Mouse (Mus musculus) heart, postnatal 0 days (tissue): Measurements from ENCODE around the gene Olfr516. TPM values are rescaled to one million over a fixed set of nuclear protein-coding genes. Genes with fewer than 3 reads are reported as not detected.
"Not testable (repeated sequence)": the region's sequence is repeated elsewhere in the genome, so short reads cannot be mapped to it uniquely, and the experiment has no call there.

Experiments used
- ATAC-seq: fragments of 200-750 bp; cut with Nextera tagmentation; 2 replicates; pipeline ENCODE4 v1.8.0; 2017; ENCODE audit warnings: low read depth, moderate number of reproducible peaks, moderate library complexity; ENCODE audit not compliant: insufficient read depth
- DNase-seq: peaks from one replicate; pipeline ENCODE4 v3.0.0-alpha.2; 2016; ENCODE audit warnings: low spot score
- H3K27ac ChIP-seq: fragments of 300-500 bp; sonication (generic); 2 replicates; pipeline ENCODE4 v1.5.1; 2014; ENCODE audit warnings: low read depth, mild to moderate bottlenecking
- H3K27me3 ChIP-seq: fragments of 300-500 bp; sonication (generic); 2 replicates; pipeline ENCODE4 v1.6.1; 2014; ENCODE audit warnings: low read length, mixed read lengths; ENCODE audit not compliant: control insufficient read depth, insufficient read depth
- H3K36me3 ChIP-seq: fragments of 300-500 bp; sonication (generic); replicated peaks from 2 replicates; pipeline ENCODE4 v1.6.1; 2014; ENCODE audit warnings: low read length, mixed read lengths; ENCODE audit not compliant: control insufficient read depth, insufficient read depth
- H3K4me1 ChIP-seq: fragments of 300-500 bp; sonication (generic); 2 replicates; pipeline ENCODE4 v1.6.1; 2014; ENCODE audit warnings: antibody characterized with exemption; ENCODE audit not compliant: control insufficient read depth, insufficient read depth
- H3K4me2 ChIP-seq: fragments of 300-500 bp; sonication (generic); 2 replicates; pipeline ENCODE4 v1.6.1; 2014; ENCODE audit warnings: low read depth, mild to moderate bottlenecking, low read length, moderate library complexity
- H3K4me3 ChIP-seq: fragments of 300-500 bp; sonication (generic); 2 replicates; pipeline ENCODE4 v1.5.1; 2014; ENCODE audit warnings: low read depth, low read length
- H3K9ac ChIP-seq: fragments of 300-500 bp; sonication (generic); replicated peaks from 2 replicates; pipeline ENCODE4 v1.6.1; 2014; ENCODE audit warnings: low read depth, low read length, mixed read lengths
- H3K9me3 ChIP-seq: fragments of 300-500 bp; sonication (generic); replicated peaks from 2 replicates; pipeline ENCODE4 v1.6.1; 2016; ENCODE audit warnings: low read length; ENCODE audit not compliant: control insufficient read depth
- CTCF ChIP-seq: IDR thresholded peaks from 2 replicates; pipeline ENCODE4 v1.5.1; 2016; ENCODE audit warnings: antibody characterized with exemption, control low read depth, low read depth
- EP300 ChIP-seq: IDR thresholded peaks from 2 replicates; pipeline ENCODE4 v1.6.1; 2016; ENCODE audit warnings: antibody characterized with exemption, low read depth
- WGBS: fragments of 180-500 bp; shearing (Covaris S2); extraction: QIAGEN DNeasy Blood & Tissue Kit; methylation state at CpG from one replicate; pipeline ENCODE4 v1.1.7; 2014; 5-methylcytosine and 5-hydroxymethylcytosine counted together
- polyA plus RNA-seq: library from polyadenylated mRNA; unstranded; fragments of >200 nt; fragmentation: Nextera tagmentation; extraction: Ambion mirVana; gene quantifications from 2 replicates; pipeline ENCODE4 v1.2.1, GENCODE M21; 2015
- total RNA-seq: library from RNA; depleted of rRNA; stranded (reverse); fragments of >200 nt; gene quantifications from 2 replicates; pipeline ENCODE4 v1.2.3, GENCODE M21; 2014; ENCODE audit warnings: low replicate concordance; rRNA removed

Olfr516 gene
- total RNA-seq (not detected in 2 replicates), polyA plus RNA-seq (not detected in 2 replicates)

DNA sequence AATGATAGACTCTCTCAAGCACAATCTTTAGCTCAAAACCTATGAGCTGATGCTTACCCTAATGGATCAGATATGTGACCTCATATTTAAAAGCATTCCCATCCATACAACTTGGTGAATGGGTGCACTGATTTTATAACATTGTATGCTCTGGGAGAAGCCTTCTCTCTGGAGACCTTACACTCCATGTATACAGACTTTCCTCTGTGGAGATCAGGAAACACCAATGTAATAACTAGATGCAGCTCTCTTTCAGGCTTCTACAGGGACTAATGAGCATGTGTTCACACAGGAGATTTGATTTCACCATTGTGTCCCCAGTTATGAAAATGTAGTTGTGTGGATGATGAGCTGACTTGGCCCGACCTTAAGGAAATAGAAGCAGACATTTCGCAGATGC is at the start of gene Olfr516:
Gene Olfr516 (minus strand): TSS at position 101 of the 400 bp plus-strand sequence.
- Histone ChIP-seq H3K36me3 (no peaks in the 10 kb centered on the region), H3K9ac (no peak within 1 kb of the TSS), H3K4me2 (no peak within 1 kb of the TSS), H3K27me3 (no peaks in the 10 kb centered on the region), H3K4me1 (no peaks in the 10 kb centered on the region), H3K27ac (no peak within 1 kb of the TSS), H3K4me3 (no peak within 1 kb of the TSS), H3K9me3 (no peaks in the 10 kb centered on the region)
- no peak for DNase-seq
- WGBS = 72% methylated on average over 2 of the region's 2 CpGs
- TF ChIP-seq CTCF (no peak), EP300 (no peak)
- ATAC-seq = no peak

DNA sequence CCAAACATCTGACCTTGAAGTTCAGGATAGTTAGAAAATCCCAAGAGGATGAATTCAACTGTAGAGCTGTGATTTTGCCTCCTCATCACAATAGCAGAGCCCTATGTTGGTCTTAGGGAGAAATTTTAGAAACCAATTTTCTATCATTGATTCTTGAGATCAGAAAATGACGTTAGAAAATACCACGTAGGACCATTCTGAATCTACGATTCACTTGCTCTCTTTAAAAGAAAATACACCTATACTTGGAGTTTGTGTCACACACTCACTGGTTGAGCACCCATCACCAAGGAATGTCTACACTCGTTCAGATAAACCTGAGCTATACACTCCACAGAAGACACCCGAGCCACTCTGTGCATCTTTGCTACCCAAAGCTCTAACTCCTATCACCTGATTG is 44.0 kb upstream of the Olfr516 start, which contains the start of gene Olfr519:
Gene Olfr519 (minus strand): TSS at position 101 of the 400 bp plus-strand sequence.
- Histone ChIP-seq H3K36me3 (no peaks in the 10 kb centered on the region), H3K9me3 (no peaks in the 10 kb centered on the region), H3K4me2 (no peak within 1 kb of the TSS), H3K4me1 (no peaks in the 10 kb centered on the region), H3K27ac (no peak within 1 kb of the TSS), H3K27me3 (no peaks in the 10 kb centered on the region), H3K9ac (no peak within 1 kb of the TSS), H3K4me3 (no peak within 1 kb of the TSS)
- no peak for DNase-seq
- TF ChIP-seq EP300 (no peak), CTCF (no peak)
- ATAC-seq = no peak
- 67% methylated on average over 5 of the region's 5 CpGs for WGBS

DNA sequence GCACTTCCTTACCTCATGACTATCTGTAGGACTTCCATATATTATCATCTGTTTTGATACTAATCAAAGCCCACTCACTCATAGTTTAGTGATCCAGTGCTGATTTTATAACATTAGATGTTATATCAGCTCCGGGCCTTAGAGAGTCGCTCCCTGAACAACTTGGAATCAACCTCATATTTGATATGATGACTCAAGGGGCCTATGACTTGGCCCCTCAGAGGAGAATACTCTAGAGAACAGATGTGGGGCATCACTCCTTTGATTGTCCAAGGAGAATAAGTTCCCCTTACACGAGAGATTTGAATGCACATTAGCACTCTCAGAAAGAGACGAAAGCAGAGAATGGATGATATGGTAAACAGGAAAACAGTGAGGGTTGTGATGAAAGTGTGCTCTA is 34.6 kb upstream of the Olfr516 start, which contains the start of gene Olfr518:
Gene Olfr518 (minus strand): TSS at position 101 of the 400 bp plus-strand sequence.
- Histone ChIP-seq H3K9me3 (no peaks in the 10 kb centered on the region), H3K27ac (no peak within 1 kb of the TSS), H3K4me3 (no peak within 1 kb of the TSS), H3K9ac (no peak within 1 kb of the TSS), H3K27me3 (no peaks in the 10 kb centered on the region), H3K4me2 (no peak within 1 kb of the TSS), H3K4me1 (no peaks in the 10 kb centered on the region), H3K36me3 (no peaks in the 10 kb centered on the region)
- ATAC-seq (no peak), DNase-seq (no peak)
- TF ChIP-seq EP300 (no peak), CTCF (no peak)
- WGBS = 60% methylated on average over 4 of the region's 4 CpGs

DNA sequence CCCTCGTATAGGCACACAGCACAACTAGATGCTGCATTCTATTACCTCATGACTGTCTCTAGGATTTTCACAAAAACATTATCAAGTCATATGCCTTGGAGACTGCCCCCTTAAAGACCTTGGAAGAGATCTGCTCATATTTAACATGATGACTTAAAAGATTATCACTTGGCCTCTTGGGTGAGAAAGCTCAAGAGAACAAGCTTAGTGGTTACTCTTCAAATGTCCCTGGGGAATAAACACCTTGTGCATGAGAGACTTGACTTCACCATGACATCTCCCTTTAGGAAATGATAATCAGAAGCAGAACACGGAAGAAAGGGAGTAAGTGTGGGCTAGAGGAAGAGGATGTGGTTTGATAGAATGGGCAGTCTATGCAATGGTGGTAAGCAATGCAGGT is 21.9 kb upstream of the Olfr516 start, which contains the start of gene Olfr517:
Gene Olfr517 (minus strand): TSS at position 101 of the 400 bp plus-strand sequence.
- ATAC-seq = no peak
- TF ChIP-seq CTCF (no peak), EP300 (no peak)
- no peak within 1 kb of the TSS for H3K4me3 ChIP-seq
- H3K9me3 ChIP-seq = no peaks in the 10 kb centered on the region
- H3K27ac ChIP-seq = no peak within 1 kb of the TSS
- H3K4me1 ChIP-seq = no peaks in the 10 kb centered on the region
- H3K27me3 ChIP-seq = no peaks in the 10 kb centered on the region
- DNase-seq = no peak
- no peak within 1 kb of the TSS for H3K9ac ChIP-seq
- no peak within 1 kb of the TSS for H3K4me2 ChIP-seq
- no peaks in the 10 kb centered on the region for H3K36me3 ChIP-seq
- WGBS = 31% methylated on average over 2 of the region's 2 CpGs

DNA sequence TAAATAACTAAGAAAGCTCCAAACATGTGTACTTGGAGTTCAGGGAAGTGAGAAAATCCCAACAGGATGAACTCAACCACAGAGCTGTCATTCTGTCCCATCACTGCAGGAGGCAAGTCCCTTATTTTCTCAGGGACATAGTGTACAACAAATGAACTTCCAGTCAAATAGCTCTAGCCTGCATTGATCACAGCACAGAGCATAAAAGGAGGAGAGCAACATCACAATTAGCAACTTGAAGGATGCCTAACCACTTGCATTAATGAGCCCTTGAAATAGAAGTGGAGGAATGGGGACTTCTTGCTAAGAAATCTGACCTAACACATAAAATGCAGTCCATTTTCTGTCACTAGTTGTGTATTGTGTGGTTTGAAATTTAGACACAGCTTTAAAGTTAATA is 24.4 kb downstream of the Olfr516 start, which contains the start of gene Olfr514:
Gene Olfr514 (minus strand): TSS at position 101 of the 400 bp plus-strand sequence.
- no peak within 1 kb of the TSS for H3K4me2 ChIP-seq
- no peak within 1 kb of the TSS for H3K9ac ChIP-seq
- H3K36me3 ChIP-seq = no peaks in the 10 kb centered on the region
- H3K27ac ChIP-seq = no peak within 1 kb of the TSS
- no peak within 1 kb of the TSS for H3K4me3 ChIP-seq
- TF ChIP-seq CTCF = no peak
- no peak for TF ChIP-seq EP300
- 0 out of 2 replicates have a peak, but pooled peaks cover 4% of the 10 kb centered on the region for H3K9me3 ChIP-seq
- DNase-seq = no peak
- no peaks in the 10 kb centered on the region for H3K27me3 ChIP-seq
- H3K4me1 ChIP-seq = no peaks in the 10 kb centered on the region
- no peak for ATAC-seq

DNA sequence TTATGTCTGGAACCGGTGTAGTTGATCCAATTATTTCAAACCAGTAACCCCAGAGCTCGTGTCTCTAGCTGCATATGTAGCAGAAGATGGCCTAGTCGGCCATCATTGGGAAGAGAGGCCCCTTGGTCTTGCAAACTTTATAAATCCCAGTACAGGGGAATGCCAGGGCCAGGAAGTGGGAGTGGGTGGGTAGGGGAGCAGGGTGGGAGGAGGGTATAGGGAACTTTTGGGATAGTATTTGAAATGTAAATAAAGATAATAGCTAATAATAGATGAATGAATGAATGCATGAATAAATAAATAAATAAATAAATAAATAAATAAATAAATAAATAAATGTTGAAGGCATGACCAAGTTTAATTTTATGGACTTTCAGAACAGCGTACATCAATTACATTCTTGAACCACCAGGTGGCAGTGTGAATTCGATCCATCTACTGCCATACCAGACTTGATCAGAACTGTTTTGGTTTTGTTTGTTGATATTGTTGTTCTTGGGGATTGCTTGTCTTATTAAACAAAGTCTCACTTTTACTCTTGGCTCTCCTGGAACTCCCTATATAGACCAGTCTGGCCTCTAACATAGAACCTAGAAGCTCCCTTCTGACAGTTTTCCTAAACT is 35.6 kb downstream of the Olfr516 start:
- not testable (repeated sequence) for H3K27me3 ChIP-seq, H3K9ac ChIP-seq, H3K4me3 ChIP-seq, H3K4me2 ChIP-seq, H3K9me3 ChIP-seq, ATAC-seq, H3K27ac ChIP-seq, H3K36me3 ChIP-seq, H3K4me1 ChIP-seq
- peak; percentile 39 for DNase-seq
- peak; percentile 58 for TF ChIP-seq CTCF
- 45% methylated on average over 5 of the region's 5 CpGs for WGBS
